Mouse (Mus musculus) left cerebral cortex, postnatal 25 days (tissue): ENCODE measurements around the gene Rab11fip4. TPM values are rescaled to one million over a fixed set of nuclear protein-coding genes. Genes with fewer than 3 reads are reported as not detected.

Source experiments
- DNase-seq, 2 experiments: peaks; one replicate each; pipeline ENCODE4 v3.0.0; 2022; ENCODE audit warnings: low spot score in 2 of 2, mixed read lengths in 1 of 2
- intact Hi-C: fragments of 180-260 bp; cut with DNase I; formaldehyde crosslinking; loops from one replicate; pipeline ENCODE4 v1.15.1; 2025
- microRNA-seq, 2 experiments: library from miRNA; unstranded; fragments of <30 nt; microRNA quantifications; one replicate each; pipeline ENCODE4 v1.2.0; 2022
- total RNA-seq, 2 experiments: library from RNA; stranded (reverse); gene quantifications; 2 replicates each; pipeline ENCODE4 v1.2.3; 2021

The Rab11fip4 gene
- total RNA-seq, 2 experiments from 2014 or later, result 235 to 238 TPM

DNA sequence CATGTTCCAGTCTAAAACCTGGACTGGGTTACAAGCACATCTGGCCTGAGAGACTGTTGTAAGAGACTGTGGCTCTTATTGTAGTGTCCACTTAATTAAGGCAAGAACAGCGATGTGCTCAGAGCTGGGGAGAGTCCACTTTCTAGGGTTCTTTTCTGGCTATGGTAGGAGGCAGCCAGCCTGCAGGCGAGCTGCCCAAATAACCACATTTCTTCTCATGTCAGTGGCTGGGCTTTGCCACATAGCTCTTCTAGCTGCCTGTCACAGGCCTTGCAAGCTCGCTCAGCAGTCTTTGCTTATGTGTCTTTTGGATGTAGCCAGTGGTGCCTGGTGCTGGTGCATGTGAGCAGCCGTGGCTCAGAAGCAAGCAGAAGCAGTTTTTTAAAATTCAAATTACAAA lies 129.7 kb downstream of the Rab11fip4 start:
- no peak for DNase-seq
- intact Hi-C loops, result no loop called here

DNA sequence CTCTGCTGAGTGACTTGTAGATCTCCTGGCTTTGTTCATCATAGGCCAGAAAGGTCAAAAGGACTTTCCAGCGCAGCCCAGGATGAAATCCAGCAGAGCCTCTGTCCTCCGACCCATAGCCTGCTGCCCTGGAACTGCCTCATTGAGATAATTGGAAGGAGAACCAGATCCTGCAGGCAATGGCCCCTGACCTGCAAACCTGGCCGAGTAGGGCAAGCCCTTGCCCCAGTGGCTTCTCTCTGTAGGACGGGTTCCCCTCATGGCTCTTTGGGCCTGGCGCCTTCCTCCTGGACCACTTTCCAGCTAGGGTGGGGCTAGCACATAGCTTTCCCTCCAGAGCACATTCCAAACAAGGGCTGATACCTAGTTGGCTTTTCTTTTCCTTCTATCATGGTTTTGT lies 131.8 kb downstream of the Rab11fip4 start:
- DNase-seq, result no peak
- intact Hi-C loops, result no loop called here

DNA sequence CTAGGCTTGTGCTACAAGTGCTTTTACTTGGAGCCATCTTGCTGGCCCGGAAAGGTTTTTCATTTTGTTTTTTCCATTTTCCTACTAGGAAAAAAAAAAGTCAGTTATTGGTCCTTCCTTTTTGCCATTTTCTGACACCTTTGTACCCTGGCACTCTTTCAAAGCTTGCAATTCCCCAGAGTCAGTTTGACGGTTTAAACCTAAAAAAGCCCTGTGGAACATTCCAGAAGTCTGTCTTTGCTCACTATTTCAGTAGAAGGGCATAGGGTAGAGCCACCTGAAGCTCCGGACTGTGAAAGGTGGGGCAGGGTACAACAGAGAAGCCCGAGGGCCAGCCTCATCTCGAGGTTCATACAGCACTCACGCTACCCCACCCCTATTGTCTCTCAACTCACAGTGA lies 134.0 kb downstream of the Rab11fip4 start:
- intact Hi-C loops, result no loop called here
- DNase-seq, result no peak

DNA sequence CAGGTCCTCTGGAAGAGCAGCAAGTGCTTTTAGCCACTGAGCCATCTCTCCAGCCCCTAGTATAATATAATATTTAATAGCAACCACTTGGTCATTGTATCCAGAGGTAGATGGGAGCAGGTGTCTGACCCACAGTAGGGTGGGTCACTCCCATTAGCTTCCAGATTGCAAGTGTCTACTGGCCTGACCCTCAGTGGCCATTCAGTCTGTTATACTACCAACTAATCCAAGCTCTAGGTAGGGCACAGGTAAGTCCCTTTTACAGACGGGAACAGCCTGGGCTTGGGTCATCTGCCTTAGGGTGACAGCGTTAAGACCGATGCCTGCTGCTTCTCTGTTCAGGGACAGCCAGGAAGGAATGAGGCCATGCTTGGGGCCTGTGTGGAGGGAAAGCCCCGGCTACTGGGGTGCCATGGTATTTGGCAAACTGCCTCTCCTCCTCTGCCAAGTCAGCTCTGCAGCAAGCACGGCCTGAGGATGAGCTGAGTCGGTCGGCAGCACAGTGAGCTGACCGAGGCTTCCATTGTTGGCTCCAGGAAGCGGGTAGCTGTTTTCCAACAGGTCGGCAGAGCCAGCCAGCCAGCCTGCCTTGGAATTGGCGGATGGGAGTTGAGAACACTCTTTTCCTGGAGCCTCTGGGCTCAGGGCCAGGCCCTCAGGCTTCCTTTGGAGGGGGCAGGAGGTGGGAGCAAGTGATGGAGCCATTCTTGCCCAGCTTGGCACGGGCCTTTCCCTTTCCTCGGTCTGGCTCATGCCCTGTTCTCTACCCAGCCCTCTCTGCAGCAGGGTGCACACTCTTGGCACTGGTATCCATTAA lies 138.4 kb downstream of the Rab11fip4 start:
- intact Hi-C loops, result no loop called here
- DNase-seq, result peak; percentile 38 to 68

DNA sequence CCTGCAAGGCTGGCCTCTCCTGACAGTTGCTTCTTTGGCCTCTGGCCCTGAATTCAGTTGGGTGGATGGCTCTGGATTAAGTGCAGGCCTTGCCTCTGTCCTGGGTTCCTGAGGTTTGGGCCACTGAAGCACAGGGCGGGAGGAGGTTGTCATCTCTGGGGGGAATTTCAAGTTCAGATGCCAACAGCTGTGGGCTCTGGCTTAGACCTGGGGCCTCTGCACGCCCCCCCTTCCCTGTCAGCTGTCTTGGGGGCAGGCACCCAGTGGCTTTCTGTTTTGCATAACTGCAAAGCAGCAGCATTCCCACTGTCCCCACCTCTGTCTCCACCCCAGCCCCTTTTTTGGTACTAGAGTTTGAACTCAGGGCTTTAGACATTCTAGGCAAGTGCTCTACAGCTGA lies 139.4 kb downstream of the Rab11fip4 start:
- intact Hi-C loops, result no loop called here
- DNase-seq, result no peak

DNA sequence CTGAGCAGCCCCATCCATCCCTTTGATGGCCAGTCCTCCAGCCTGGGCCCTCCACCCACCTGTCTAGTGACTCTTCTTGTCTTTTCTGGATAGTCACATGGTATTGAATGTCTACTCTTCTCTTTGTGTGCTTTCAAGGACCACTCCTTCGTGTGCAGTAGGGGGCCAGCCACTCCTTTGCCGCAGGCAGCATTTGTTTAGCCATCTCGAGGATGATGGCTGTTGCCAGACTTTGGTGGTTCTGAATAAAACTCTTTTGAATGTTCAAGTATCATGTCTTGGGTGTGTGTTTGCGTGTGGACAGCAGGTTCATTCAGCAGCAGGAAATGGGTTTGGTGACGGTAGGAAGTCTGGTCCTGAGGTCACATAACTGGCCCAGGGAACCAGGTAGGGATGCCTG lies 140.5 kb downstream of the Rab11fip4 start:
- intact Hi-C loops, result no loop called here
- no peak for DNase-seq

DNA sequence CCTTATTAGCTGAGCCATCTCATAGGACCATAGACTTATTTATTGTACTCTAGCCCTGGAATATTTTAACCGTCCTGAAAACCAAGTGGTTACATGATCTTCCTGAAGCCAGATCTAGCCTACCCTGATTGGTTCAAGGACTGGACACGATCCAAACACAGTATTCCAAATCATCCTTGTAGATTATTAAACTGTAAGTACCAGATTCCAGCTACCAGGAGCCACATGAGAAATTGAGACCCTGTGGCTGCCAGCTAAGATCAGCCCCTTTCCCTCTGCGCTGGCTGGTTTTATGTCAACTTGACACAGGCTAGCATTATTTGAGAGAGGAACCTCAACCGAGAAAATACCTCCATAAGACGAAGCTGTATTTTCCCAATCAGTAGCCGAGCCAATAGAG lies 142.0 kb downstream of the Rab11fip4 start:
- DNase-seq, result no peak
- intact Hi-C loops, result no loop called here

DNA sequence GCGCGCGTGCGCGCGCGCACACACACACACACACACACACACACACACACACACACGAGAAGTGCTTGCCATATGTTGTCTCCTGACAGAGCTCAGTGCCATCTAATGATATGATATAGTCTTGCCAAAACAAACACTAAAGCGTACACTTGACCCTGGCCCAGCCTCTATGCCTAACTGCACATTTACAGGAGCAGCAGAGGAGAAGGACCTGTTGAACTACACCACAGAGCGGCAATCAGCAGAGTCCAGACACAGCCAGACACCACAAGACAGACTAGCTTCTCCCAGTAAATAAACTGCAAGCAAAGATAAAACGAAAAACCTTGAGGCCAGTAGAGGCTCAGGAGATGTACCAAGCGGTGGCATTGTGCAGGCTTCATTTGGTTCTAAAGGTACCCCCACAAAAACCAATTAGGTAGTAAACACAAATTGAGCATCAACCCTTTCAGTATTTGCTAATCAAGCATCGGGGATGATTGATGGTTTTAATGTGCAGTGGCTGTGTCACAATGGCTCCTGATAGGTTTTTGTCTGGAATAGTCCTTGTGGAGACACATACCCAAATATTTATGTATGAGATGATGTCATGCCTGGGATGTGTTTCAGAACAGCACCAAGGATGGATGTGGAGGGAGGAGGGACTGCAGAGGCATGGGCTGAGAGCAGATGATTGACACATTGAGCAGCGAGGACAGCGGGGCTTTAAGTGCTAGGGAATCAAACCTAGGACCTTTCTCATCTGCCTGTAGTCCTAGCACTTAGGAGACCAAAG lies 145.4 kb downstream of the Rab11fip4 start:
- intact Hi-C loops, result no loop called here
- DNase-seq, result peak in 1 of 2 experiments; percentile 15

DNA sequence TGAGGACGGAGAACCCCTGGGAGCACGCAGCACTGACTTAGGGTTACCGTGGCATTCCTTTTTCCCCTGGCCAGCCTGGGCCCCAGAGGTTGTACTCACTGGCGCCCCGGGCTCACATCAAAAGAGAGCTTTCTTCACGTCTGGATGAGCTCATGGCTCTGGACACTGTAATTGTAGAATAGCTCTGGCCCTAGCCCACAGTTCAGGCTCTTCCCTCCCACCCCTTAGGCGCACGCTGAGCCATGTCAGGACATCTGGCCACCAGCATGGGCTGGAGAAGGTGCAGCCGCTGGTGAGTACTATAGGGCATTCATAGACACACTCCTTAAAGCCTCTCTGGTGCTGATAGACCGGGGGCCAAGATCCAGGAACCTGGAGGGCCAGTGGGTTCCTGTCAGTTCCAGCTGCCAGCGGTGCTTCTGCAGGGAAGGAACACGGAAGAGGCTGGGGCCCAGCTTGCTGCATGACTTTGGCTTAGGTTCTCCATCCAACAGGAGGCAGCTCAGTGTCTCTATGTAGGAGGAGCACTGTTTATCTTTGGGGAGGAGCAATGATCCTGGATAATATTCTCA lies 146.2 kb downstream of the Rab11fip4 start:
- intact Hi-C loops, result no loop called here
- DNase-seq, result no peak

DNA sequence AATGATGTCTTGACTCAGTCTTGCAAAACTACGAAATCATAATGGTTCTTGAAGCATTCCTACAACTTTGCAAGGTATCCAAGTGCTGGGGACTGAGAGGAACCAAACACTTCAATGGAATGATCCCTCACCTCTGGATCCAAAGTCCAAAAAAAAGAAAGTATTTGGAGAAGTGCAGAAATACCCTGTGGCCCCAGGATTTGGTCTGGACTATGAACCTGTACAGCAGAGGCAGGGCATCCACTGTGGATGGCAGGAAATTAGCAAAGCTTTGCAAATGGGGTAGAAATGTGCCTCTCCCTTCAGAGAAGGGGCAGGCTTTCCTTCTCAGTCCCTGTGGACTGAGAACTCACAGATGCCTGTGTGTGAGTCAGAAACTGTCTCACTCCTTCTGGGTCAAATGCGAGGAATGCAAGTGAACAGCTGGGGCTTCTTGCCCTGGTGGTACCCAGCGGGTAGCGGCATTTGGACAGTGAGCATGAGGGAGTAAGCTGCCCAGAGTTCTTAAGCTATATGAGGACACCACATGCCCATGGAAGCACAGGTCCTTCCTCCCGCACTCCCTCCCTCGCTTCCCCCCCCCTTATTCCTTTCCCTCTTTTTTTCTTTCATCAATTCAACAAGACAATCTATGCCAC lies 147.0 kb downstream of the Rab11fip4 start:
- intact Hi-C loops, result no loop called here

DNA sequence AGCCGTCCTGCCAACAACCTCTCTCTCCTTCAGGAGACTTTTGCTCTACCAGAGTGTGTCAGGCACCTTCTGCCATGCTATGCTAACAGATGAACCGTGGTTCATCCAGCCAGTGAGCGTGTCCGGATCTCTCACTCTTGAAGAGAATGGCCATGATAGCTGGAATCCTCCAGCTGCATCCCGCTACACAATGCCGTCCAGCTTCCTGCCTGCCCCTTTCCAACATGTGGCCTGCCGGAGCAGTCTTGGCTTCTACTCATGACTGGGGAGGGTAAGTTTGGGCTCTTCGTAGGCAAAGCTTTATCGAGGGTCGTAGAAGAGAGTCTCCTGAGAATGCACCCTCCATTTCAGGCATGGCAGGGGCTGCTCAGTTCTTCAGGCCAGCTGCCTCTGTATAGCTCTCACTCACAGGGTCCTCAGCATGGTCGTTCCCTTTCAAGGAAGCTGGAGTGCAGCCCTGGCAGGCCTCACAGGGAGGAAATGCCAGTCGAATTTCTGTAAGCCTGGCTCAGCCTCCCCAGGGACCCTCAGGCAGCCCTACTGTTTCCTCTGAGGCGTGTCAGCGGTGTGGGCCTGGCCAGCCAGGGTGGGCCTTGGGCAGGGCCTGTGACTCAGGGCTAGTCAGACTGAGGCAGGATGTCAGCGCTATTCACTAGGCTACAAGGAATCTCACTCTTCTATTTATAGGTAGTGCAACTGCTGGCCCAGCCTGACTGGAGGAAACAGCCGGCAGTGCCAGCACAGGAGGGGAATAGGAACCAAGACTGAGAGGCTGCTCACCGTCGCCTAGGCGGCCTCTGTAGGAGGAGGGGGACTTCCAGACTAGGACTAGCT lies 147.9 kb downstream of the Rab11fip4 start:
- intact Hi-C loops, result no loop called here
- no peak for DNase-seq

More for the DNA sequence above, 147.0 kb downstream of the Rab11fip4 start:
- DNase-seq, result no peak

DNA sequence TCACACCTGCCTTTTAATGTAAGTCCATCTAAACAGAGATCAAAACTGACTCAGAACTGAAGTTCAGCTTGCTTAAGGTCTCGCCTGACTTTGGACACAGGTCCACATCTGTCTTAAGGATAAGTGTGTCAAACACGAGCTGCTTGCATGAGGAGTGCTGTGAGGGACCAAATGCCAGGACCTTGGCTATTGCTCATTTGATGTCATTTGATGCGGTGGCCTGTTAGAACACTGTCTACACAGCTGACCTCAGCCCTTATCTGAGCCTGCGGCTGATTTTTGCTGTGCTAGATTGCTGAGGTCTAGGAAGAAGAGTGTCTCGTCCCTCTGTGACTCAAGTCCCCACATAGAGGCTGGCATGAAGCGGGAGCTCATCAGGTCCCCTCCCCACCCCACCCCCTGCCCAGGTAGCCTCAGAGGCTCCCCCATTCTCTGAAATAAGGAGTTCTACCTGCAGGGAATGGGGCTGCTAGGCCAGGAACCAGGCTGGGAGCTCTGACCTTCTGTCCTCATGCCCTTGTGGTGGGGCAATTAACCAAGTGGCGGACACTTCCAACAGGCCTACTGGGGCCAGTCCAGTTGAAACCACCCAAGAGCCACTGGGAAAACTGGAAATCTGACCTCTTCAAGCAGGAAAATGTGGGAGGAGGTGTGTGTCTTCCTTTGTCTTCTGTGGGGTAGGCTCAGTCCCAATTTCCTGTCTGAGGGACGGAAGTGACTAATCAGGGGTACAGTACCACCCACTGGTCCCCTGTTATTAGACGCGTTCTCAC lies 149.9 kb downstream of the Rab11fip4 start:
- DNase-seq, result no peak
- intact Hi-C loops, result no loop called here

DNA sequence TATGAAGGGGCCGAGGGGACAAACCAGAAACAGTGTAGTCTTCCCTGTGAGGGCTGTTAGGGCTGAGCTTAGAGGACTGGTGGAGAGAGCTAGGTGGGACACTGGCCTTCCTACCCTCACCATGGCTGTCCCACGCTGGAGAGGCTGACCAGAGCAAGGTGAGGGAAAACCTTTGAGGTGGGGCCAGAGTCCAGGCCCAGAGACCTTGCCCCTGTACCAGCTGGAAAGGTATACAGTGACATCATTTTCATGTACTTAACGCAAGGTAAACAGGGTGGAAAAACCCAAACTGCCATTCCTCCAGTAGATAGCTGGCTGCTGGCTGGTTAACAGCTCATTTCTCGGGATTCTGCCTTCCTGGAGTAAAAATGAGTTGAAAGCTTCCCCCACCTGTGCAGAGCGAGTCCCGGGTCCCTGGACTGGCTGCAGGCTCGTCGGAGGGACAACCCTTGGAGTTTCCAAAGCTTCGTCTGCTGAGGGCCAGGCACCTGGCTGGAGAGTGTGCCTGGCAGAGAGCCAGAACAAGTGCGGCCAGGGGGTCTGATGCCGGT lies 155.6 kb downstream of the Rab11fip4 start:
- intact Hi-C loops, result no loop called here
- no peak for DNase-seq

Small RNA genes lying within 50 kb of the gene (microRNA-seq; reads per million reads assigned to microRNA genes)
- gene Mir193a, result 16.8 to 20.3 reads per million in 2 experiments
- gene Mir365-2, result 0.74 to 1.3 reads per million in 2 experiments

Other genes with a start within 250 kb of the Rab11fip4 start
- 100 to 1,000 TPM; 115 to 123 TPM for gene Omg, start 87.1 kb upstream of the Rab11fip4 start, total RNA-seq
- under 1 TPM; 0.39 to 0.69 TPM for gene Evi2b, start 67.5 kb upstream of the Rab11fip4 start, total RNA-seq
- not detected for gene Evi2, start 60.6 kb upstream of the Rab11fip4 start, total RNA-seq
- gene Evi2a, start 60.6 kb upstream of the Rab11fip4 start, total RNA-seq, result 10 to 100 TPM; 11.3 to 14.6 TPM